Mouse (Mus musculus): ENCODE measurements around the gene Olfr447.

The Olfr447 gene

GRCm38 (mm10) chr6:42908578-42908977 lies at the start of gene Olfr447:
TSS of gene Olfr447 (plus strand) at chr6:42908878.
- DNase-seq (ENCODE audit: low spot score): no peak

GRCm38 (mm10) chr6:42860222-42860819 lies 48.4 kb upstream of the Olfr447 start:
- peak; percentile 9 for DNase-seq (ENCODE audit: low spot score)

GRCm38 (mm10) chr6:42869695-42870094 lies 39.0 kb upstream of the Olfr447 start:
- no peak for DNase-seq (ENCODE audit: low spot score)

- DNase-seq (ENCODE audit: low spot score): no peak
Observed at GRCm38 (mm10) chr6:42876323-42876722, 32.4 kb upstream of the Olfr447 start.

GRCm38 (mm10) chr6:42890141-42890540 lies 18.5 kb upstream of the Olfr447 start, which contains the start of gene Olfr448:
TSS of gene Olfr448 (plus strand) at chr6:42890441.
- no peak for DNase-seq (ENCODE audit: low spot score)

- no peak for DNase-seq (ENCODE audit: low spot score)
Observed at GRCm38 (mm10) chr6:42900345-42900744, 8.3 kb upstream of the Olfr447 start.

- DNase-seq (ENCODE audit: low spot score): no peak
Observed at GRCm38 (mm10) chr6:42921077-42921476, 12.4 kb downstream of the Olfr447 start, which contains the start of gene Olfr446. TSS of gene Olfr446 (plus strand) at chr6:42921377.

- DNase-seq (ENCODE audit: low spot score): no peak
Observed at GRCm38 (mm10) chr6:42948767-42949166, 40.1 kb downstream of the Olfr447 start, which contains the start of gene Olfr444. TSS of gene Olfr444 (plus strand) at chr6:42949067.

Measured in urinary bladder, postnatal 14 days (tissue).